Mouse (Mus musculus) heart, adult 2 months (tissue): ENCODE measurements around the gene Abhd8.

Experiments
- CTCF ChIP-seq: fragments of 200-600 bp; IDR thresholded peaks from 2 replicates; pipeline ENCODE4 v1.8.1; 2022; ENCODE audit warnings: antibody characterized with exemption, mild to moderate bottlenecking, moderate library complexity
- EP300 ChIP-seq: fragments of 200-500 bp; IDR thresholded peaks from 2 replicates; pipeline ENCODE4 v1.6.1; 2011; ENCODE audit warnings: low read depth, low read length, control low read depth; ENCODE audit not compliant: insufficient read depth
- POLR2A ChIP-seq: fragments of 200-500 bp; IDR thresholded peaks from 2 replicates; pipeline ENCODE4 v1.6.1; 2011; ENCODE audit warnings: mild to moderate bottlenecking, low read depth, low read length, control low read depth; ENCODE audit not compliant: insufficient read depth

DNA sequence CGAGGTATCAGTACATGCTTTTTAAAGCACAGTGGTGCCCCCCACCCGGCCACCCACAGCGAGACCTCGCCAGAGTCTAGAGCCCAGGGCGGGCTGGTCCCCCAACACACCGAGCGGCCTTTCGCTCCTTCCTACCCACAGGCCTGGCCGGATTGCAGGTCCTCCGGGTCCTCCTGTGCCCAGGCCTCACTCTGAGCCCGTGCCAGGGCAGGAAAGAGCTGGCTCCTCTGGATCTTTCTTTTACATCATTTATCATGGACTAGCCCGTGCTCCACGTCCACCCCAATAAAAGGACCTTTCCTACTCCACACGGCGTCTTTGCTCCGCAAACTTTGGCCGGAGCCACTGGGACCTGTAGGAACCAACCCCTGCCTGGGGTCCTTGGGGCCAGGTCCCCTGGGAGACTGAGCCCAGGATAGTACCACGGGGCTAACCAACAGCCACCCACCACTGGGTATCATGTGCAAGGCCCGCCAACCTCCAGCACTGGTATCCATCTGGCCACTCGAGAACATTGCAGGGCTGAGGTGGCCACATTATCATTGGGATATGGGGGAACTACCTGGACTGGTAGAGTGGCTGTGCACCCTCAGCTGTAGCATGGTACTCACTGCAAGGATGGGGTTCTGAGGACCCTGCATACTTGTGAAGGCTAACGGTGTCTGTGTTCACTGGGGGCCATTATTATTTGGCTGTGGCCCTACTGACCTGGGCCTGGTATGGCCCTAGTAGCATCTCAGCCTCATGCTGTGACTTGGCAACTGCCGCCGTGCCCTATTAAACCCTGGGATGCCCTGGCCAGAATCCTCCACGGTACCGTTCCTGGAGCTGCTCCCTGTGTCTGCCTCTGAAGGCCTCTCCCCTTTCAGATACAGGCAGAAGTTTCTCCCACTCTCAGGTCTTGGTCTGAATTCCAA is 11.6 kb upstream of the Abhd8 start:
- no peak for TF ChIP-seq CTCF
- TF ChIP-seq POLR2A: no peak
- TF ChIP-seq EP300: no peak
